Comparison of ENCODE assay signal across 8 mouse cellular contexts in genomic region chr3:95855502-95856089, GRCm38 (mm10). TPM values are rescaled to one million over a fixed set of nuclear protein-coding genes. Genes with fewer than 3 reads are reported as not detected.
DNase-seq lines count a peak whose midpoint lies in the region; ATAC-seq lines count a peak whose summit lies in the region.

TSS of gene Prpf3 (minus strand) at chr3:95855885.

- under 1% methylated on average over 54 of the region's 56 CpGs for WGBS in hindbrain, embryonic 13.5 days

- no peaks in the 10 kb centered on the region for H3K27me3 ChIP-seq in hindbrain, embryonic 13.5 days

- ATAC-seq in hindbrain, embryonic 13.5 days (ENCODE audit: low FRiP score): peak; percentile 99

- DNase-seq in NIH3T3 (ENCODE audit: low read depth): peak; percentile 97
- DNase-seq in cerebellum, postnatal 10 days: peak; percentile 96 to 97
- peak; percentile 87 to 92 for DNase-seq in frontal cortex, postnatal 14 days (ENCODE audit: low spot score in 2 of 2)
- peak; percentile 85 to 86 for DNase-seq in layer of hippocampus, postnatal 25 days (ENCODE audit: extremely low spot score in 1 of 2, low spot score in 1 of 2)
- peak; percentile 96 for DNase-seq in lung, postnatal 25 days (ENCODE audit: low spot score)
- peak; percentile 96 for DNase-seq in retina, embryonic 14.5 days (ENCODE audit: low spot score)
- DNase-seq in thymus, postnatal 4 days: peak; percentile 95

- peaks cover 12% of the 10 kb centered on the region for H3K4me1 ChIP-seq in hindbrain, embryonic 13.5 days (replicated peaks)

- peak within 1 kb of the TSS; percentile 83 for H3K27ac ChIP-seq in hindbrain, embryonic 13.5 days

- H3K9me3 ChIP-seq in hindbrain, embryonic 13.5 days: no peaks in the 10 kb centered on the region

- peaks cover 26% of the 10 kb centered on the region for H3K36me3 ChIP-seq in hindbrain, embryonic 13.5 days

- peak within 1 kb of the TSS; percentile 86 for H3K4me3 ChIP-seq in hindbrain, embryonic 13.5 days

- H3K9ac ChIP-seq in hindbrain, embryonic 13.5 days: peak within 1 kb of the TSS; percentile 82

- H3K4me2 ChIP-seq in hindbrain, embryonic 13.5 days: peak within 1 kb of the TSS; percentile 74

RNA-seq across cellular contexts. Expression of gene Prpf3, which starts in this region (rescaled TPM):
- 36.6 and 39.7 TPM in 2 replicates for polyA plus RNA-seq in hindbrain, embryonic 13.5 days (2015; fragmentation: Nextera tagmentation; extraction: Ambion mirVana)
- total RNA-seq in layer of hippocampus, postnatal 25 days (2021): 10 to 100 TPM; 29.2 to 33.7 TPM

Comparison
In these comparisons a context has a peak if more than half of its experiments do, and no peak if none do; other contexts are left out.
1. Peak in every context shown above with its lines: DNase-seq, ATAC-seq, H3K4me3 ChIP-seq and H3K27ac ChIP-seq.